Mouse (Mus musculus) cortical plate, adult 2 months (tissue): ENCODE results near the gene Cyp21a1.

Experiments
- CTCF ChIP-seq: fragments of 200-500 bp; IDR thresholded peaks from 2 replicates; pipeline ENCODE4 v1.5.1; 2011; ENCODE audit warnings: mild to moderate bottlenecking, control low read depth, low read length; ENCODE audit not compliant: insufficient read depth; ENCODE audit errors: extremely low read depth
- POLR2A ChIP-seq: fragments of 200-500 bp; IDR thresholded peaks from 2 replicates; pipeline ENCODE4 v1.6.1; 2011; ENCODE audit warnings: mild to moderate bottlenecking, low read length, control low read depth; ENCODE audit not compliant: insufficient read depth; ENCODE audit errors: extremely low read depth

DNA sequence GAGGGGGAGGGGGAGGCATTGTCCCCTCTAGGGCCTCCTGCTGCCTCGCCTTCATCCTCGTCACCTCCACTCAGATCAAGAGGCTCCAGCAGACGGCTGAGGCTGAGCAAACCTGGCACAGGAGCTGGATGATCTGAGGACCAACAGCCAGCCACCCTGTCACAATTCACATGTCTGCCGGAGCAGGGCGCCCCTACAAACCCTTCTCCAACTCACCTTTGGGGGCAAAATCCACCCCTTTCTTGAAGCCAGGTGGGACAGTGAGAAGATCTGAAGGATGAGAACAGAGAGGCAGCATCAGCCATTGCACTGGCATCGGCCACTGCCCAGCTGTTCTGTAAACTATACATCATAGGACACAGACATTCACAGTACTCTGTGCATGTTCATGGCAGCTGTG is 42.8 kb upstream of the Cyp21a1 start:
- no peak for TF ChIP-seq POLR2A
- no peak for TF ChIP-seq CTCF
